Mouse (Mus musculus): Measurements from ENCODE around the gene Gtf3c2.

Gtf3c2 gene

DNA sequence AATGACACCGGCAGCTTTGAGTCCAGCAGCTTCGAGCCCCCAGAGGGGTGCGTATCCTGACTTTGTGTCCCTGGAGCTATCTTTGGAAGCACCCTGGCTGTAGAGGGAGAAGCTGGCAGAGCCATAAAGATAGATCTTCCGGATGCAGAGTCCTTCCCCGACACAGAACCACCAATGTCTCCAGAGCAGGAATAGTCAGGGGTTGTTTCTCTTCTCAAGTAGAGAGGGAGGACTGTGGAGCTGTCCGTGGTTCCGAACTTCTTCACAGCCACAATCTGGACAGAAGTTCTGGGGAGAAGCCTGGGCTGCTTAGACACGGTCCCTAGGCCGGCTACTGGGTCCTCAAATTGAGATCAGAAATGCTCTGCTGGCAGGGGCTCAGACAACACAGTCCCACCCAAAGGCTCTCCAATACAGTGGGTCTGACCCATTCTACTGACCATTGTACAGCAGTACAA lies 40.9 kb downstream of the Gtf3c2 start:
- no peak for DNase-seq (ENCODE audit: low spot score)

DNA sequence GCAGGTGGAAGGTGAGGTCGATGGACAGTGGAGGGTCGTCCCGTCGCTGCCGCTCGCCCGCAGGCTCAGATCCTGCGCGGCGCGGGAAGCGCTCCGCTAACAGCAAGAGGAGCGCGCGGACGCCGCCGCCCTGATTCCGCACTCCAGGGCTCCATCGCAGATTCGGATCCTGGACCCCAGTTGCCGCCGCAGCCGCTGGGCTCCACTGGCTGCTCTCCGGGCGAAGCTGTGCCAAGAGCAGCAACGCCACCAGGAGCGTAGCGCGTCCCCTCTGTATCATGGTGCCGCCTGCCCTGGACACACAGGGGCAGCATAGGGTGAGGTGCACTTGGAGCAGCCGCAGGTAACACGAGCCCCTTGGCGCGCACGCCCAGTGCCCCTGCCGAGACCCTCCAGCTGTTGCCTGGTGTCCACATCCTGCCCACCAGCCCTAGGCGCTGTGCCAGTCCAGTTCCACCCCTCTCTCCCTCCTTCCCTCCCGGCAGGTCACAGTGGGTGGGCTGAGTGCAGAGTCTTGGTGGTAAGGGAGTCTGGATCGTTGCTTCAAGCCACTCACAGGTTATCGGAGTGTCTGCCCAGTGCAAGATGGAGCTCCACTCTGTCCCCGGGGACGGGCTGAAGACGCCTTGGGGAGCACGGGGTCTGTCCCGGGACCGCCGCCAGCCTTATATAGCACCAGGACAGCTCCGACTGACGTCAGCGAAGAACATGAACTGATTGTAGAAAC lies 41.5 kb downstream of the Gtf3c2 start, which contains the start of gene Ucn:
Ucn (minus strand) TSS at position 589 of the 727 bp plus-strand sequence.
- no peak for DNase-seq (ENCODE audit: low spot score)

DNA sequence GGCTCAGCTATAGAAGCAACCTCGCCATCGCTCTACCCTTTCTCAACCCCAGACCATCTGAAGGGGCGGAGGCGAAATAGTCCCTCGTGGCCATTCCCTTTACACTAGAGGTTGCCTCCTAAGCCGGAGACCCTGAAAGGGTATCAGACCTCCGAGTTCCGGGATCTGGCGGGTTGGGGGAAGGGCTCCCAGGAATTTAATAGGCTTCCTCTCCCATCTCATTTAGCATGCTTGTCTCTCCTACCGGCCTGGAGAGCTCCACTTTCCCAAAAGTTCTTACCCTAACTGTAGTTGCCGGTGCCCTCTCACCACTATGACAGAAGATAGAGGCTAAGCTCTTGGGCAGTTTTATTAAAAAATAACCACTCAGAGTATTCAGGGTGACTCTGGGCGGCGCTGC lies 42.3 kb downstream of the Gtf3c2 start:
- DNase-seq (ENCODE audit: low spot score): no peak

GRCm38 (mm10) chr5:31136730-31137424 lies 43.1 kb downstream of the Gtf3c2 start:
- no peak for DNase-seq (ENCODE audit: low spot score)

DNA sequence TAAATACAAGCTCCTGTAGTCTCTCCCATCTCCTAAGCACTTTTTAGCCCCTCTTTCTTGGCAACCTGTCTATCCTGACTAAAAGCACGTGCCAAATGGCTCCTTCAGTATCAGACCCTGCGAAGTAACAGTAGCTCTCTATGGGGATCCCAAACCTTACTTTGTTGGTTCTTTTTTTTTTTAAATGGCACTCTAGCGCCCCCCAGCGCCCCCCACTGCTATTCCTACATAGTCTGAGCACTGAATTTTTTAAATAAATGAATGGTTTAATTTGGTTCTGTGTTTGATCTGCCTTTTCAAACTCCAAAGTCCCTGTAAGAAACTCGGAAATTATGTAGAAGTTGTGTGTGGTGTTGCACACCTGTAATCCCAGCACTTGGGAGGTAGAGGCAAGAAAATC lies 53.9 kb downstream of the Gtf3c2 start:
- DNase-seq (ENCODE audit: low spot score): no peak

GRCm38 (mm10) chr5:31123481-31123880 lies 56.5 kb downstream of the Gtf3c2 start:
- DNase-seq (ENCODE audit: low spot score): no peak

- DNase-seq (ENCODE audit: low spot score): no peak
These were observed 58.8 kb downstream of the Gtf3c2 start for GRCm38 (mm10) chr5:31121111-31121510.

DNA sequence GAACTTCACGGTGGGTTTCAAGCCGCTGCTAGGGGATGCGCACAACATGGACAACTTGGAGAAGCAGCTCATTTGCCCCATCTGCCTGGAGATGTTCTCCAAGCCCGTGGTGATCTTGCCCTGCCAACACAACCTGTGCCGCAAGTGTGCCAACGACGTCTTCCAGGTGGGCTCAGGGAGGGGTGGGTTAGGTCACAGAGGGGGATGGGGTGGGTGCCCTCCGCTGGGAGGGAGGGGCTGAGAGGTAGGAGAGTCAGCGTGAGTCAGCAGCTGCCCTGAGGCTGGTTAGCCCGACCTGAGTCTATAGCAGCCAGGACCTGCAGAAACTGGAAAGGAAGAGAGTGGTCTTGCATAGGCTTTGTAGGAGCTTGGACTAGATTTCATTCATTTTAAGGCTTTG lies 63.0 kb downstream of the Gtf3c2 start:
- DNase-seq (ENCODE audit: low spot score): no peak

GRCm38 (mm10) chr5:31116354-31116753 lies 63.6 kb downstream of the Gtf3c2 start, which contains the start of gene Trim54:
Trim54 (plus strand) TSS chr5:31116712.
- DNase-seq (ENCODE audit: low spot score): no peak

- no peak for DNase-seq (ENCODE audit: low spot score)
These were observed 69.2 kb downstream of the Gtf3c2 start for GRCm38 (mm10) chr5:31110781-31111180.

DNA sequence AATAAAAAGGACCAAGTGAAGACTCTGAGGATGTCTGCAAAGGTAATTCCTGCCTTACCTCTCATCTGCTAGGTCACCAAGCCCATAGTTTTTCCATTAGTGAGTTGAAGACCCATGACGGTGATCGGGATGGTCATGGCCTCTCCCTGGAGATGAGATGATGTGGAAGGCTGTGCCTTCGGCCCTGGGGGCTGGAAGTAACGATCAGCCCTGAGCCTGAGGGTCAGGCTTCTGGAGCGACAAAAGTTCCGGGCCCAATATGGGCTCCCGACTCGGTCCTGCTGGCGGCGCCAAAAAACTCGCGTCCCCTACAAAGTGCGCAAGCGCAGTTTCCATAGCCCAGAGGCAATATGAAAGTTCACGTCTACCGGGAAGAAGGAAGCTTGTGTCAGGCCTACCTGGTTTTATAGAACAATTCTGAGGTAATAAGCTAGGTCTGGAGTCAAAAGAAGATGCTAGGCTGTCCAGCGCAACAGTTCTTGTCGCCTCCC lies 71.9 kb downstream of the Gtf3c2 start, which contains the start of gene Slc30a3:
Slc30a3 (minus strand) TSS at position 238 of the 491 bp plus-strand sequence.
- DNase-seq (ENCODE audit: low spot score): peak; percentile 78
